Mouse (Mus musculus) brain, embryonic 14.5 days (tissue): Measurements from ENCODE around the gene Brwd1.
"Not testable (repeated sequence)": the region's sequence is repeated elsewhere in the genome, so short reads cannot be mapped to it uniquely, and the experiment has no call there.

Experiments used
- CTCF ChIP-seq: fragments of 200-500 bp; IDR thresholded peaks from 2 replicates; pipeline ENCODE4 v1.5.1; 2012; ENCODE audit warnings: inconsistent platforms, mild to moderate bottlenecking, moderate library complexity, borderline replicate concordance; ENCODE audit not compliant: insufficient read depth, insufficient read length; ENCODE audit errors: extremely low read depth
- POLR2A ChIP-seq: fragments of 200-500 bp; IDR thresholded peaks from 2 replicates; pipeline ENCODE4 v1.6.1; 2012; ENCODE audit warnings: mild to moderate bottlenecking, inconsistent platforms, borderline replicate concordance; ENCODE audit not compliant: poor library complexity, insufficient read depth, insufficient read length, severe bottlenecking; ENCODE audit errors: extremely low read depth

DNA sequence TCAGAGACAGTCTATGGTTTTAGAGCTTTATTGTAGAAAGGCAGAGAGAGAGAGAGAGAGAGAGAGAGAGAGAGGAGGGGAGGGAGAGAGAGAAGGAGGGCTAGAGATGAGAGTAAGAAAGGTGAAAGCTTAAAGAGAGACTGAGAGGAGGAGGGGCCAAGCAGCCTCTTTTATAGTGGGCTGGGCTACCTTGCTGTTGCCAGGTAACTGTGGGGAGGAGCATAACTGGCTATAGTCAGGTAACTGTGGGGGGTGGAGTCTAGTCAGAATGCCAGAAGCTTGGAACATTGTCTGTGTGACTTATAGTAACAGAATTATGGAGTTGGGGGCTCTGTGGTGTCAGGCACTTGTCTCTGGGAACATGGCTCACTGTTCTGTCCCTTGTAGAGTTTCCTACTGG lies 15.5 kb upstream of the Brwd1 start:
- TF ChIP-seq CTCF, POLR2A: not testable (repeated sequence)
